Mouse (Mus musculus): ENCODE data around the gene Tarbp2. TPM values are rescaled to one million over a fixed set of nuclear protein-coding genes. Genes with fewer than 3 reads are reported as not detected.

Gene Tarbp2
- polyA plus RNA-seq, 1 experiment from 2014 or later = 97.7 TPM

- Histone ChIP-seq H3K27me3 (ENCODE audit: control insufficient read depth, insufficient read depth, low read length) (no peaks in the 10 kb centered on the region), H3K4me2 (no peak overlapping the region), H3K4me1 (ENCODE audit: control insufficient read depth, insufficient read depth, low read length) (no peaks in the 10 kb centered on the region), H3K36me3 (ENCODE audit: control insufficient read depth, insufficient read depth, low read length) (peaks cover 11% of the 10 kb centered on the region; the same call in 1 of the 2 replicates), H3K4me3 (ENCODE audit: low read depth, low read length) (no peak overlapping the region), H3K9me3 (replicated peaks; ENCODE audit: control insufficient read depth, low read length) (no peaks in the 10 kb centered on the region), H3K9ac (ENCODE audit: low read depth, low read length) (no peak overlapping the region), H3K27ac (ENCODE audit: low read depth, low read length) (no peak overlapping the region; the same call in 1 of the 2 replicates)
- 73% methylated on average over 6 of the region's 6 CpGs for WGBS (ENCODE audit: insufficient replicate concordance)
- ATAC-seq (replicated peaks; ENCODE audit: insufficient number of reproducible peaks, low FRiP score, low TSS enrichment) = no peak
These were observed 8.4 kb downstream of the Tarbp2 start for GRCm38 (mm10) chr15:102526111-102527002.

- no peaks in the 10 kb centered on the region for H3K4me1 ChIP-seq (ENCODE audit: control insufficient read depth, insufficient read depth, low read length)
- H3K27me3 ChIP-seq (ENCODE audit: control insufficient read depth, insufficient read depth, low read length) = no peaks in the 10 kb centered on the region
- H3K27ac ChIP-seq (ENCODE audit: low read depth, low read length) = no peak overlapping the region
- H3K4me3 ChIP-seq (ENCODE audit: low read depth, low read length) = no peak overlapping the region
- 74% methylated on average over 3 of the region's 3 CpGs for WGBS (ENCODE audit: insufficient replicate concordance)
- H3K9ac ChIP-seq (ENCODE audit: low read depth, low read length) = no peak overlapping the region
- no peak for ATAC-seq (replicated peaks; ENCODE audit: insufficient number of reproducible peaks, low FRiP score, low TSS enrichment)
- no peak overlapping the region for H3K4me2 ChIP-seq
- peaks cover 12% of the 10 kb centered on the region for H3K36me3 ChIP-seq (ENCODE audit: control insufficient read depth, insufficient read depth, low read length)
- H3K9me3 ChIP-seq (replicated peaks; ENCODE audit: control insufficient read depth, low read length) = no peaks in the 10 kb centered on the region
These were observed 9.9 kb downstream of the Tarbp2 start for GRCm38 (mm10) chr15:102527936-102528335.

DNA sequence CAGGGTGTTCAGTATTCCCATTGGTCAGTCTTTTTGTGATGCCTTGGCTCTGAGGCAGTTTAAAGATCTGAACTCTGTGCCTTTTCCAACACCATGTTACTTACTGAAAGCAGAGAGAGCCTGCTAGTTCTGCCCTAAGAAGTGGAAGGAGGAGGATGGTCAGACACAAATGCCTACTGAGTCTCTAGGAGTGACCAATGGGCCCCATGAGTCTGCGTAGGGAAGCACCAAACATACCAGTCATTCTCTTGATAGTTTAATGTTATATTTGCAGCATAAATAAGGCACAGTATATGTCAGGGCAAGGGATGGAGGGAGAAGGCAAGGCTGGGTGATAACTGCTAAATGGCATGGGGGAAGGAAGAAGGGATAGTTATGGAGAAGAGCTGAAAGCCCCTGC lies 10.4 kb downstream of the Tarbp2 start:
- H3K27me3 ChIP-seq (ENCODE audit: control insufficient read depth, insufficient read depth, low read length) = no peaks in the 10 kb centered on the region
- 97% methylated on average over 1 of the region's 1 CpGs for WGBS (ENCODE audit: insufficient replicate concordance)
- H3K4me1 ChIP-seq (ENCODE audit: control insufficient read depth, insufficient read depth, low read length) = no peaks in the 10 kb centered on the region
- H3K9me3 ChIP-seq (replicated peaks; ENCODE audit: control insufficient read depth, low read length) = no peaks in the 10 kb centered on the region
- H3K4me3 ChIP-seq (ENCODE audit: low read depth, low read length) = no peak overlapping the region
- peaks cover 12% of the 10 kb centered on the region for H3K36me3 ChIP-seq (ENCODE audit: control insufficient read depth, insufficient read depth, low read length)
- H3K9ac ChIP-seq (ENCODE audit: low read depth, low read length) = no peak overlapping the region
- H3K4me2 ChIP-seq = no peak overlapping the region
- H3K27ac ChIP-seq (ENCODE audit: low read depth, low read length) = no peak overlapping the region
- no peak for ATAC-seq (replicated peaks; ENCODE audit: insufficient number of reproducible peaks, low FRiP score, low TSS enrichment)

GRCm38 (mm10) chr15:102530566-102530965 lies 12.6 kb downstream of the Tarbp2 start:
- H3K4me1 ChIP-seq (ENCODE audit: control insufficient read depth, insufficient read depth, low read length) = no peaks in the 10 kb centered on the region
- H3K4me3 ChIP-seq (ENCODE audit: low read depth, low read length) = no peak overlapping the region
- H3K9ac ChIP-seq (ENCODE audit: low read depth, low read length) = no peak overlapping the region
- H3K27me3 ChIP-seq (ENCODE audit: control insufficient read depth, insufficient read depth, low read length) = no peaks in the 10 kb centered on the region
- 81% methylated on average over 4 of the region's 4 CpGs for WGBS (ENCODE audit: insufficient replicate concordance)
- H3K4me2 ChIP-seq = no peak overlapping the region
- H3K9me3 ChIP-seq (replicated peaks; ENCODE audit: control insufficient read depth, low read length) = no peaks in the 10 kb centered on the region
- no peak for ATAC-seq (replicated peaks; ENCODE audit: insufficient number of reproducible peaks, low FRiP score, low TSS enrichment)
- H3K36me3 ChIP-seq (ENCODE audit: control insufficient read depth, insufficient read depth, low read length) = peaks cover 16% of the 10 kb centered on the region
- H3K27ac ChIP-seq (ENCODE audit: low read depth, low read length) = no peak overlapping the region

GRCm38 (mm10) chr15:102531586-102531985 lies 13.6 kb downstream of the Tarbp2 start:
- Histone ChIP-seq H3K4me3 (ENCODE audit: low read depth, low read length) (no peak overlapping the region), H3K27me3 (ENCODE audit: control insufficient read depth, insufficient read depth, low read length) (no peaks in the 10 kb centered on the region), H3K9me3 (replicated peaks; ENCODE audit: control insufficient read depth, low read length) (no peaks in the 10 kb centered on the region), H3K4me1 (ENCODE audit: control insufficient read depth, insufficient read depth, low read length) (no peaks in the 10 kb centered on the region), H3K27ac (ENCODE audit: low read depth, low read length) (no peak overlapping the region), H3K36me3 (ENCODE audit: control insufficient read depth, insufficient read depth, low read length) (peaks cover 16% of the 10 kb centered on the region), H3K9ac (ENCODE audit: low read depth, low read length) (no peak overlapping the region), H3K4me2 (no peak overlapping the region)
- ATAC-seq (replicated peaks; ENCODE audit: insufficient number of reproducible peaks, low FRiP score, low TSS enrichment) = no peak
- WGBS (ENCODE audit: insufficient replicate concordance) = 84% methylated on average over 4 of the region's 4 CpGs

- no peak for ATAC-seq (replicated peaks; ENCODE audit: insufficient number of reproducible peaks, low FRiP score, low TSS enrichment)
- no peak overlapping the region for H3K9ac ChIP-seq (ENCODE audit: low read depth, low read length)
- no peak overlapping the region for H3K4me3 ChIP-seq (ENCODE audit: low read depth, low read length)
- H3K4me2 ChIP-seq = no peak overlapping the region
- WGBS (ENCODE audit: insufficient replicate concordance) = 88% methylated on average over 3 of the region's 3 CpGs
- H3K4me1 ChIP-seq (ENCODE audit: control insufficient read depth, insufficient read depth, low read length) = no peaks in the 10 kb centered on the region
- H3K36me3 ChIP-seq (ENCODE audit: control insufficient read depth, insufficient read depth, low read length) = peaks cover 18% of the 10 kb centered on the region
- H3K27me3 ChIP-seq (ENCODE audit: control insufficient read depth, insufficient read depth, low read length) = no peaks in the 10 kb centered on the region
- H3K27ac ChIP-seq (ENCODE audit: low read depth, low read length) = no peak overlapping the region
- no peaks in the 10 kb centered on the region for H3K9me3 ChIP-seq (replicated peaks; ENCODE audit: control insufficient read depth, low read length)
These were observed 14.3 kb downstream of the Tarbp2 start for GRCm38 (mm10) chr15:102532106-102532900.

DNA sequence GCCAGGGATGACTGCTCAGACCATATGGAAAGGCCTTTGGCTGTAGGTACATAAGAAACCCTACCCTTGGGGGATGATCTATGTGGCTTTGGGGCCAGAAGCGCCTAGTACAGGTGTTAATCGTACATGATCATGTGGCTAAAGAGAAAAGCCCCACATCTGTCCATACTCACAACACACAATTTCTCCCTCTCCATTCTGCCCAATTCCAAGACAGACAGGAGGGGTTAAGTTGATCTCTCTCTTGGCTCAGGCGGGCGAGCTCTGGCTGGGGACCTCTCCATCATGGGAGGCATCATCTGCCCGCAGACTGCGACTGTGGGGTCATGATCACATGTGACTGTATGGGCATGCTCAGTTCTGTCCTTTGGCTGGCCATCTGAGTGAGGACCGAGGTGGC lies 15.9 kb downstream of the Tarbp2 start:
- H3K4me1 ChIP-seq (ENCODE audit: control insufficient read depth, insufficient read depth, low read length) = no peaks in the 10 kb centered on the region
- H3K9ac ChIP-seq (ENCODE audit: low read depth, low read length) = no peak overlapping the region
- H3K27me3 ChIP-seq (ENCODE audit: control insufficient read depth, insufficient read depth, low read length) = no peaks in the 10 kb centered on the region
- WGBS (ENCODE audit: insufficient replicate concordance) = 89% methylated on average over 7 of the region's 7 CpGs
- ATAC-seq (replicated peaks; ENCODE audit: insufficient number of reproducible peaks, low FRiP score, low TSS enrichment) = no peak
- peaks cover 19% of the 10 kb centered on the region for H3K36me3 ChIP-seq (ENCODE audit: control insufficient read depth, insufficient read depth, low read length)
- no peaks in the 10 kb centered on the region for H3K9me3 ChIP-seq (replicated peaks; ENCODE audit: control insufficient read depth, low read length)
- no peak overlapping the region for H3K27ac ChIP-seq (ENCODE audit: low read depth, low read length)
- H3K4me2 ChIP-seq = no peak overlapping the region
- no peak overlapping the region for H3K4me3 ChIP-seq (ENCODE audit: low read depth, low read length)

DNA sequence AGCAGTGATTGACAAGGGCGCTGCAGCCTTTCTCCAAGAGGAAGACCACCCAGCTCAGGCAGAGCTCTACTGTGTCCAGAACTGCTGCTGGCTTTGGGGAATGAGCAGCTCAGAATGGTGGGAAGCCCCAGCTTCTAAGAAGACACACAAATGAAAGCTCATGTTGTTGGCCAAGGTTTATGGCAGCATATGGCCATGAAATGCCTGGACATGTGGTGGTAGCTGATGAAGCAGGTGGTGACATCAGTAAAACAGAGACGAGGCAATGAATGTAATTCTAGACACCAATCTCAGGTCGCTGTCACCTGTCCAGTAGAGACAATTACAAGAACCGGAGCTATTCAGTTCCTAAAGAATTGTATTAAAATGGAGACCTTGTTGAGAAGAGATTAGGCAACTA lies 26.8 kb downstream of the Tarbp2 start:
- peaks cover 21% of the 10 kb centered on the region for H3K36me3 ChIP-seq (ENCODE audit: control insufficient read depth, insufficient read depth, low read length)
- no peak overlapping the region for H3K4me3 ChIP-seq (ENCODE audit: low read depth, low read length)
- 96% methylated on average over 4 of the region's 4 CpGs for WGBS (ENCODE audit: insufficient replicate concordance)
- no peaks in the 10 kb centered on the region for H3K9me3 ChIP-seq (replicated peaks; ENCODE audit: control insufficient read depth, low read length)
- H3K9ac ChIP-seq (ENCODE audit: low read depth, low read length) = no peak overlapping the region
- H3K4me1 ChIP-seq (ENCODE audit: control insufficient read depth, insufficient read depth, low read length) = no peaks in the 10 kb centered on the region
- H3K27me3 ChIP-seq (ENCODE audit: control insufficient read depth, insufficient read depth, low read length) = no peaks in the 10 kb centered on the region
- ATAC-seq (replicated peaks; ENCODE audit: insufficient number of reproducible peaks, low FRiP score, low TSS enrichment) = no peak
- no peak overlapping the region for H3K4me2 ChIP-seq
- no peak overlapping the region for H3K27ac ChIP-seq (ENCODE audit: low read depth, low read length)
